Mouse (Mus musculus) neutrophil, adult 5-6 weeks (primary cell): ENCODE data around the gene Hnrnpk. TPM values are rescaled to one million over a fixed set of nuclear protein-coding genes. Genes with fewer than 3 reads are reported as not detected.
"Not testable (repeated sequence)": the region's sequence is repeated elsewhere in the genome, so short reads cannot be mapped to it uniquely, and the experiment has no call there.

Experiments
- ATAC-seq: fragments of 151-379, 151-347 bp; 2 replicates; pipeline ENCODE4 v1.8.0; 2017; ENCODE audit warnings: mild to moderate bottlenecking, moderate TSS enrichment; ENCODE audit not compliant: insufficient number of reproducible peaks, poor library complexity, low FRiP score, severe bottlenecking; ENCODE audit errors: extremely low read depth
- total RNA-seq: library from RNA; stranded (forward); fragments of 200-1000 nt; gene quantifications from 2 replicates; pipeline ENCODE4 v1.2.3, GENCODE M21; 2017

The Hnrnpk gene
- 1,458 and 1,547 TPM in 2 replicates for total RNA-seq

- not testable (repeated sequence) for ATAC-seq
Observed at GRCm38 (mm10) chr13:58403243-58403642, at the start of gene Hnrnpk. Hnrnpk (minus strand) TSS chr13:58403343.

GRCm38 (mm10) chr13:58452246-58452645, 49.1 kb upstream of the Hnrnpk start:
- no peak for ATAC-seq

- no peak for ATAC-seq
Observed at GRCm38 (mm10) chr13:58450459-58451182, 47.5 kb upstream of the Hnrnpk start.

GRCm38 (mm10) chr13:58446541-58446940, 43.4 kb upstream of the Hnrnpk start:
- ATAC-seq, result no peak

GRCm38 (mm10) chr13:58443787-58444186, 40.6 kb upstream of the Hnrnpk start:
- peak; percentile 80 for ATAC-seq

GRCm38 (mm10) chr13:58443326-58443725, 40.2 kb upstream of the Hnrnpk start:
- no peak for ATAC-seq

GRCm38 (mm10) chr13:58439716-58440115, 36.6 kb upstream of the Hnrnpk start:
- no peak for ATAC-seq

- ATAC-seq, result no peak
Observed at GRCm38 (mm10) chr13:58423061-58423660, 20.0 kb upstream of the Hnrnpk start.

GRCm38 (mm10) chr13:58422242-58422641, 19.1 kb upstream of the Hnrnpk start:
- no peak for ATAC-seq

GRCm38 (mm10) chr13:58421026-58421425, 17.9 kb upstream of the Hnrnpk start:
- no peak for ATAC-seq

GRCm38 (mm10) chr13:58419266-58419665, 16.1 kb upstream of the Hnrnpk start:
- ATAC-seq, result no peak

- ATAC-seq, result peak; percentile 32; the same call in 1 of the 2 replicates
Observed at GRCm38 (mm10) chr13:58418656-58419055, 15.5 kb upstream of the Hnrnpk start.

GRCm38 (mm10) chr13:58415838-58416237, 12.7 kb upstream of the Hnrnpk start:
- ATAC-seq, result no peak

GRCm38 (mm10) chr13:58415374-58415773, 12.2 kb upstream of the Hnrnpk start:
- no peak for ATAC-seq

GRCm38 (mm10) chr13:58411073-58411472, 7.9 kb upstream of the Hnrnpk start:
- no peak for ATAC-seq

GRCm38 (mm10) chr13:58402744-58403110, 416 bp downstream of the Hnrnpk start:
- ATAC-seq, result 0 out of 2 replicates have a peak, but pooled peaks have one; percentile 2

- peak; percentile 86 for ATAC-seq
Observed at GRCm38 (mm10) chr13:58402003-58402743, 970 bp downstream of the Hnrnpk start, which contains the start of gene Rmi1. Rmi1 (plus strand) TSS chr13:58402248.

GRCm38 (mm10) chr13:58401135-58402002, 1.8 kb downstream of the Hnrnpk start:
- ATAC-seq, result peak; percentile 27

- no peak for ATAC-seq
Observed at GRCm38 (mm10) chr13:58400576-58400975, 2.6 kb downstream of the Hnrnpk start.
